Mouse (Mus musculus) megakaryocyte, embryonic 14.5 days (primary cell): ENCODE data around the gene Xpnpep1.

Source experiments
- FLI1 ChIP-seq: IDR thresholded peaks from 2 replicates; pipeline ENCODE4 v1.6.1; 2012; ENCODE audit warnings: low read length, inconsistent platforms, mixed read lengths
- GATA1 ChIP-seq: IDR thresholded peaks from 3 replicates; pipeline ENCODE4 v1.6.1; 2012; ENCODE audit warnings: mixed read lengths, low read length, inconsistent platforms, borderline replicate concordance

- TF ChIP-seq GATA1 (no peak), FLI1 (no peak)
These were observed 77.3 kb downstream of the Xpnpep1 start for GRCm38 (mm10) chr19:52962745-52963144.
